Mouse (Mus musculus): ENCODE results near the gene Mcf2l. TPM values are rescaled to one million over a fixed set of nuclear protein-coding genes. Genes with fewer than 3 reads are reported as not detected.

Mcf2l gene
- total RNA-seq, 2 experiments from 2014 or later: 28.4 to 30.9 TPM

Small RNAs within 50 kb of the gene (microRNA-seq; reads per million reads assigned to microRNA genes)
- gene Gm38671: 0 reads per million in 2 experiments

Other genes with a start within 250 kb of the Mcf2l start
- gene Tubgcp3, start 201.6 kb upstream of the Mcf2l start, total RNA-seq (2021): 10 to 100 TPM; 10.6 to 13.9 TPM
- 10 to 100 TPM; 22.9 to 28.4 TPM for gene Atp11a, start 116.8 kb upstream of the Mcf2l start, total RNA-seq (2021)
- not detected for gene F7, start 152.2 kb downstream of the Mcf2l start, total RNA-seq (2021)
- gene F10, start 163.5 kb downstream of the Mcf2l start, total RNA-seq (2021): under 1 TPM in 1 of 2 experiments, not detected in 1; 0.56 TPM
- under 1 TPM in 1 of 2 experiments, not detected in 1; 0.32 TPM for gene Proz, start 187.1 kb downstream of the Mcf2l start, total RNA-seq (2021)
- gene Pcid2, start 231.7 kb downstream of the Mcf2l start, total RNA-seq (2021): 10 to 100 TPM; 10.7 to 11.1 TPM
- 10 to 100 TPM; 92.3 to 92.4 TPM for gene Cul4a, start 231.8 kb downstream of the Mcf2l start, total RNA-seq (2021)